Mouse (Mus musculus): ENCODE measurements at regions not wholly inside any gene's neighbourhood (a gene's known extent, or its start where the extent isn't known, plus 50 kb on each side); places are given as distances from the start of the nearest gene placed in this dataset.

GRCm38 (mm10) chr2:3925199-3925598, 92.3 kb upstream of the Frmd4a start:
- ATAC-seq (ENCODE audit: low FRiP score) = peak; percentile 71
- Histone ChIP-seq H3K27ac (ENCODE audit: low read depth, low read length) (no peak overlapping the region), H3K4me3 (ENCODE audit: low read depth, low read length) (no peak overlapping the region)

GRCm38 (mm10) chr2:3926129-3926528, 91.4 kb upstream of the Frmd4a start:
- H3K9ac ChIP-seq (replicated peaks; ENCODE audit: low read length, poor library complexity, severe bottlenecking) = no peak overlapping the region
- no peaks in the 10 kb centered on the region for H3K36me3 ChIP-seq (ENCODE audit: insufficient read depth, low read length)
- no peaks in the 10 kb centered on the region for H3K27me3 ChIP-seq (ENCODE audit: insufficient read depth, low read length)
- TF ChIP-seq CTCF (IDR thresholded peaks at IDR 0.05) = no peak
- DNase-seq (ENCODE audit: low spot score) (no peak), ATAC-seq (ENCODE audit: low FRiP score) (no peak)
- no peaks in the 10 kb centered on the region for H3K9me3 ChIP-seq (ENCODE audit: low read length)
- H3K4me3 ChIP-seq (ENCODE audit: low read depth, low read length) = no peak overlapping the region
- H3K4me1 ChIP-seq (ENCODE audit: insufficient read depth, low read length) = peaks cover 5% of the 10 kb centered on the region; the same call in 1 of the 2 replicates
- H3K27ac ChIP-seq (ENCODE audit: low read depth, low read length) = no peak overlapping the region
- H3K4me2 ChIP-seq (ENCODE audit: low read depth, low read length, poor library complexity, severe bottlenecking) = no peak overlapping the region

More at GRCm38 (mm10) chr2:3925199-3925598, 92.3 kb upstream of the Frmd4a start:
- no peak for TF ChIP-seq CTCF (IDR thresholded peaks at IDR 0.05)
- no peaks in the 10 kb centered on the region for H3K36me3 ChIP-seq (ENCODE audit: insufficient read depth, low read length)
- 45% methylated on average over 3 of the region's 3 CpGs for WGBS
- H3K4me2 ChIP-seq (ENCODE audit: low read depth, low read length, poor library complexity, severe bottlenecking) = no peak overlapping the region
- H3K4me1 ChIP-seq (ENCODE audit: insufficient read depth, low read length) = peaks cover 5% of the 10 kb centered on the region; the same call in 1 of the 2 replicates
- no peak for DNase-seq (ENCODE audit: low spot score)
- H3K27me3 ChIP-seq (ENCODE audit: insufficient read depth, low read length) = no peaks in the 10 kb centered on the region
- H3K9ac ChIP-seq (replicated peaks; ENCODE audit: low read length, poor library complexity, severe bottlenecking) = no peak overlapping the region
- H3K9me3 ChIP-seq (ENCODE audit: low read length) = no peaks in the 10 kb centered on the region

- WGBS = 61% methylated on average over 8 of the region's 8 CpGs
- H3K36me3 ChIP-seq (ENCODE audit: insufficient read depth, low read length) = no peaks in the 10 kb centered on the region
- no peak overlapping the region for H3K4me3 ChIP-seq (ENCODE audit: low read depth, low read length)
- no peak overlapping the region for H3K9ac ChIP-seq (replicated peaks; ENCODE audit: low read length, poor library complexity, severe bottlenecking)
- H3K4me1 ChIP-seq (ENCODE audit: insufficient read depth, low read length) = peaks cover 5% of the 10 kb centered on the region; the same call in 1 of the 2 replicates
- no peak for ATAC-seq (ENCODE audit: low FRiP score)
- no peaks in the 10 kb centered on the region for H3K27me3 ChIP-seq (ENCODE audit: insufficient read depth, low read length)
- no peak for TF ChIP-seq CTCF (IDR thresholded peaks at IDR 0.05)
- H3K27ac ChIP-seq (ENCODE audit: low read depth, low read length) = no peak overlapping the region
- no peak for DNase-seq (ENCODE audit: low spot score)
- no peak overlapping the region for H3K4me2 ChIP-seq (ENCODE audit: low read depth, low read length, poor library complexity, severe bottlenecking)
- no peaks in the 10 kb centered on the region for H3K9me3 ChIP-seq (ENCODE audit: low read length)
These were observed 90.2 kb upstream of the Frmd4a start for GRCm38 (mm10) chr2:3927141-3927810.

GRCm38 (mm10) chr2:3927853-3928252, 89.7 kb upstream of the Frmd4a start:
- Histone ChIP-seq H3K4me2 (ENCODE audit: low read depth, low read length, poor library complexity, severe bottlenecking) (no peak overlapping the region), H3K27me3 (ENCODE audit: insufficient read depth, low read length) (no peaks in the 10 kb centered on the region), H3K9me3 (ENCODE audit: low read length) (no peaks in the 10 kb centered on the region), H3K36me3 (ENCODE audit: insufficient read depth, low read length) (no peaks in the 10 kb centered on the region), H3K27ac (ENCODE audit: low read depth, low read length) (no peak overlapping the region), H3K9ac (replicated peaks; ENCODE audit: low read length, poor library complexity, severe bottlenecking) (no peak overlapping the region), H3K4me3 (ENCODE audit: low read depth, low read length) (no peak overlapping the region), H3K4me1 (ENCODE audit: insufficient read depth, low read length) (peaks cover 5% of the 10 kb centered on the region; the same call in 1 of the 2 replicates)
- ATAC-seq (ENCODE audit: low FRiP score) = no peak
- peak; percentile 60 for DNase-seq (ENCODE audit: low spot score)
- 52% methylated on average over 4 of the region's 4 CpGs for WGBS
- TF ChIP-seq CTCF (IDR thresholded peaks at IDR 0.05) = no peak

GRCm38 (mm10) chr2:3930650-3931049, 86.9 kb upstream of the Frmd4a start:
- no peaks in the 10 kb centered on the region for H3K36me3 ChIP-seq (ENCODE audit: insufficient read depth, low read length)
- no peak overlapping the region for H3K4me2 ChIP-seq (ENCODE audit: low read depth, low read length, poor library complexity, severe bottlenecking)
- no peak for TF ChIP-seq CTCF (IDR thresholded peaks at IDR 0.05)
- WGBS = 68% methylated on average over 5 of the region's 5 CpGs
- ATAC-seq (ENCODE audit: low FRiP score) = no peak
- H3K9me3 ChIP-seq (ENCODE audit: low read length) = no peaks in the 10 kb centered on the region
- no peak overlapping the region for H3K9ac ChIP-seq (replicated peaks; ENCODE audit: low read length, poor library complexity, severe bottlenecking)
- no peak for DNase-seq (ENCODE audit: low spot score)
- H3K27ac ChIP-seq (ENCODE audit: low read depth, low read length) = no peak overlapping the region
- peaks cover 4% of the 10 kb centered on the region; the same call in 1 of the 2 replicates for H3K4me1 ChIP-seq (ENCODE audit: insufficient read depth, low read length)
- no peaks in the 10 kb centered on the region for H3K27me3 ChIP-seq (ENCODE audit: insufficient read depth, low read length)
- no peak overlapping the region for H3K4me3 ChIP-seq (ENCODE audit: low read depth, low read length)

GRCm38 (mm10) chr2:3940786-3941185, 76.7 kb upstream of the Frmd4a start:
- no peaks in the 10 kb centered on the region for H3K27me3 ChIP-seq (ENCODE audit: insufficient read depth, low read length)
- H3K9me3 ChIP-seq (ENCODE audit: low read length) = no peaks in the 10 kb centered on the region
- WGBS = 89% methylated on average over 2 of the region's 2 CpGs
- H3K27ac ChIP-seq (ENCODE audit: low read depth, low read length) = no peak overlapping the region
- no peak overlapping the region for H3K4me2 ChIP-seq (ENCODE audit: low read depth, low read length, poor library complexity, severe bottlenecking)
- no peak for TF ChIP-seq CTCF (IDR thresholded peaks at IDR 0.05)
- no peak overlapping the region for H3K9ac ChIP-seq (replicated peaks; ENCODE audit: low read length, poor library complexity, severe bottlenecking)
- H3K4me3 ChIP-seq (ENCODE audit: low read depth, low read length) = no peak overlapping the region
- ATAC-seq (ENCODE audit: low FRiP score) (no peak), DNase-seq (ENCODE audit: low spot score) (no peak)
- no peaks in the 10 kb centered on the region for H3K36me3 ChIP-seq (ENCODE audit: insufficient read depth, low read length)
- H3K4me1 ChIP-seq (ENCODE audit: insufficient read depth, low read length) = no peaks in the 10 kb centered on the region

All from midbrain, postnatal 0 days (tissue).